Mouse (Mus musculus): ENCODE results near the gene Dgki.

Gene Dgki

GRCm38 (mm10) chr6:36800309-36800946, 499.6 kb downstream of the Dgki start:
- no peak for DNase-seq

GRCm38 (mm10) chr6:36797066-36797655, 502.8 kb downstream of the Dgki start:
- no peak for DNase-seq
